Mouse (Mus musculus) myocyte (in vitro differentiated cells): Measurements from ENCODE around the gene Fbrsl1.

ENCODE experiments used
- CEBPB ChIP-seq: IDR thresholded peaks from 2 replicates; pipeline ENCODE4 v1.6.1; 2011; ENCODE audit warnings: mild to moderate bottlenecking, moderate library complexity; ENCODE audit not compliant: poor library complexity, insufficient read depth, severe bottlenecking
- E2F4 ChIP-seq: IDR thresholded peaks from one replicate; pipeline ENCODE4 v1.6.1; 2011; ENCODE audit warnings: mild to moderate bottlenecking, control low read depth, moderate library complexity; ENCODE audit not compliant: insufficient read depth
- MAX ChIP-seq: IDR thresholded peaks from one replicate; pipeline ENCODE4 v1.6.1; 2011; ENCODE audit warnings: low read depth, mild to moderate bottlenecking, control low read depth
- MYOD1 ChIP-seq, 3 experiments: IDR thresholded peaks; one replicate each; pipeline ENCODE4 v1.6.1; 2011; ENCODE audit warnings: control low read depth in 2 of 3, low read depth in 2 of 3, mild to moderate bottlenecking in 2 of 3, moderate library complexity in 1 of 3; ENCODE audit not compliant: insufficient read length in 2 of 3, control insufficient read depth in 1 of 3
- MYOG ChIP-seq, 3 experiments: IDR thresholded peaks; one replicate each; pipeline ENCODE4 v1.6.1; 2011; ENCODE audit warnings: control low read depth in 2 of 3, low read depth in 2 of 3, mild to moderate bottlenecking in 2 of 3; ENCODE audit not compliant: insufficient read length in 2 of 3, control insufficient read depth in 1 of 3, insufficient read depth in 1 of 3
- POLR2A ChIP-seq: IDR thresholded peaks from one replicate; pipeline ENCODE4 v1.6.1; 2011; ENCODE audit warnings: low read depth, mild to moderate bottlenecking, control low read depth, moderate library complexity; ENCODE audit not compliant: insufficient read length
- POLR2AphosphoS2 ChIP-seq: IDR thresholded peaks from one replicate; pipeline ENCODE4 v1.6.1; 2011; ENCODE audit warnings: low read depth, control low read depth; ENCODE audit not compliant: insufficient read length
- SRF ChIP-seq: IDR thresholded peaks from one replicate; pipeline ENCODE4 v1.6.1; 2011; ENCODE audit warnings: low read depth; ENCODE audit not compliant: control insufficient read depth, insufficient read length
- TCF12 ChIP-seq: IDR thresholded peaks from one replicate; pipeline ENCODE4 v1.6.1; 2011; ENCODE audit warnings: mild to moderate bottlenecking, control low read depth; ENCODE audit not compliant: poor library complexity, insufficient read depth, severe bottlenecking
- TCF3 ChIP-seq: IDR thresholded peaks from one replicate; pipeline ENCODE4 v1.6.1; 2011; ENCODE audit warnings: low read depth, control low read depth; ENCODE audit not compliant: insufficient read length
- USF1 ChIP-seq: IDR thresholded peaks from one replicate; pipeline ENCODE4 v1.6.1; 2011; ENCODE audit warnings: low read depth, mild to moderate bottlenecking, control low read depth, moderate library complexity

- TF ChIP-seq SRF (no peak), POLR2A (no peak), E2F4 (no peak), POLR2AphosphoS2 (no peak), USF1 (no peak), MYOG (IDR thresholded peaks at IDR 0.05; ENCODE audit: control insufficient read depth in 1 of 3, insufficient read depth in 1 of 3, insufficient read length in 2 of 3, low read depth in 2 of 3) (no peak), MAX (no peak), MYOD1 (IDR thresholded peaks at IDR 0.05; ENCODE audit: control insufficient read depth in 1 of 3, insufficient read length in 2 of 3, low read depth in 2 of 3) (no peak), CEBPB (no peak), TCF12 (no peak), TCF3 (no peak)
These were observed 45.7 kb downstream of the Fbrsl1 start for GRCm38 (mm10) chr5:110402557-110402956.
